Comparison of ENCODE assay signal across 16 mouse cellular contexts in genomic region chr4:124660603-124661002, GRCm38 (mm10). TPM values are rescaled to one million over a fixed set of nuclear protein-coding genes. Genes with fewer than 3 reads are reported as not detected.
A peak's percentile ranks its signal among the peaks of the same experiment; 100 is the strongest.
DNase-seq lines count a peak whose midpoint lies in the region; ATAC-seq and TF ChIP-seq lines count a peak whose summit lies in the region.
"Had no signal": no experiment of that assay in that cellular context is flagged by ENCODE, and none has a peak within 500 bp of the region (broad histone marks: within the 10 kb centered on the region; RNA-seq: fewer than 3 reads in every experiment).

No protein-coding gene starts in this region.

- H3K27me3 ChIP-seq in forebrain, embryonic 12.5 days = peaks cover 92% of the 10 kb centered on the region
- H3K27me3 ChIP-seq in hindbrain, embryonic 14.5 days (ENCODE audit: control insufficient read depth, insufficient read depth, low read length) = peaks cover 69% of the 10 kb centered on the region
- H3K27me3 ChIP-seq in midbrain, embryonic 16.5 days (ENCODE audit: control insufficient read depth, insufficient read depth, low read depth, low read length) = peaks cover 20% of the 10 kb centered on the region

- 37% methylated on average over 3 of the region's 3 CpGs for WGBS in forebrain, embryonic 12.5 days
- WGBS in hindbrain, embryonic 14.5 days = 49% methylated on average over 3 of the region's 3 CpGs
- 38% methylated on average over 3 of the region's 3 CpGs for WGBS in midbrain, embryonic 16.5 days

- peak overlapping the region; percentile 48 for H3K4me2 ChIP-seq in forebrain, embryonic 12.5 days
- H3K4me2 ChIP-seq in hindbrain, embryonic 14.5 days (replicated peaks) = peak overlapping the region; percentile 84
- peak overlapping the region; percentile 50 for H3K4me2 ChIP-seq in midbrain, embryonic 16.5 days (ENCODE audit: low read length)

- H3K4me1 ChIP-seq in cortical plate, adult 2 months (ENCODE audit: control insufficient read depth, insufficient read depth, low read length) = no peaks in the 10 kb centered on the region
- H3K4me1 ChIP-seq in forebrain, embryonic 12.5 days = peaks cover 66% of the 10 kb centered on the region
- peaks cover 29% of the 10 kb centered on the region for H3K4me1 ChIP-seq in hindbrain, embryonic 14.5 days (replicated peaks; ENCODE audit: control insufficient read depth, insufficient read depth, low read length)
- peaks cover 23% of the 10 kb centered on the region for H3K4me1 ChIP-seq in midbrain, embryonic 16.5 days (ENCODE audit: control insufficient read depth, insufficient read depth, low read length)

- no peaks in the 10 kb centered on the region for H3K36me3 ChIP-seq in forebrain, embryonic 12.5 days (replicated peaks)
- no peaks in the 10 kb centered on the region for H3K36me3 ChIP-seq in hindbrain, embryonic 14.5 days (replicated peaks; ENCODE audit: control insufficient read depth, insufficient read depth)
- no peaks in the 10 kb centered on the region for H3K36me3 ChIP-seq in midbrain, embryonic 16.5 days (ENCODE audit: control insufficient read depth, insufficient read depth, low read length)
- H3K36me3 ChIP-seq: limb, embryonic 15.5 days had no signal

- no peak overlapping the region for H3K27ac ChIP-seq in cortical plate, adult 2 months (ENCODE audit: insufficient read depth, low read length)
- no peak overlapping the region for H3K27ac ChIP-seq in forebrain, embryonic 12.5 days
- H3K27ac ChIP-seq in hindbrain, embryonic 14.5 days = no peak overlapping the region
- H3K27ac ChIP-seq in midbrain, embryonic 16.5 days (ENCODE audit: low read length) = no peak overlapping the region
- H3K27ac ChIP-seq: limb, embryonic 15.5 days had no signal

- no peak for ATAC-seq in forebrain, embryonic 12.5 days (ENCODE audit: low FRiP score)
- ATAC-seq in hindbrain, embryonic 14.5 days (ENCODE audit: low FRiP score) = no peak
- no peak for ATAC-seq in midbrain, embryonic 16.5 days

- H3K9ac ChIP-seq in forebrain, embryonic 12.5 days = no peak overlapping the region
- H3K9ac ChIP-seq in hindbrain, embryonic 14.5 days = no peak overlapping the region
- H3K9ac ChIP-seq in midbrain, embryonic 16.5 days (ENCODE audit: low read depth, low read length) = no peak overlapping the region
- H3K9ac ChIP-seq: limb, embryonic 15.5 days had no signal

- no peak for DNase-seq in hindbrain, embryonic 14.5 days (ENCODE audit: low spot score)
- DNase-seq in liver = no peak
- no peak for DNase-seq in thymus, postnatal 36 days
- DNase-seq in adrenal gland, postnatal 25 days = no peak
- DNase-seq: cerebellum, adult 11 months; kidney, adult 11 months; right cerebral cortex, adult 18-20 months had no signal

- H3K4me3 ChIP-seq in cortical plate, adult 2 months (ENCODE audit: insufficient read depth, low read length) = peak overlapping the region; percentile 17
- peak overlapping the region; percentile 27 for H3K4me3 ChIP-seq in forebrain, embryonic 12.5 days (replicated peaks)
- peak overlapping the region; percentile 45 for H3K4me3 ChIP-seq in hindbrain, embryonic 14.5 days (replicated peaks; ENCODE audit: low read length)
- peak overlapping the region; percentile 27 for H3K4me3 ChIP-seq in midbrain, embryonic 16.5 days (ENCODE audit: low read depth, low read length)

- H3K9me3 ChIP-seq in forebrain, embryonic 12.5 days = no peaks in the 10 kb centered on the region
- no peaks in the 10 kb centered on the region for H3K9me3 ChIP-seq in hindbrain, embryonic 14.5 days (ENCODE audit: control insufficient read depth, low read length)
- H3K9me3 ChIP-seq in midbrain, embryonic 16.5 days (replicated peaks; ENCODE audit: control insufficient read depth, low read length, poor library complexity, severe bottlenecking) = no peaks in the 10 kb centered on the region
- H3K9me3 ChIP-seq: limb, embryonic 15.5 days had no signal

- TF ChIP-seq CTCF in cortical plate, adult 2 months (IDR thresholded peaks at IDR 0.05; ENCODE audit: extremely low read depth, insufficient read depth, low read length) = no peak

- no peak for TF ChIP-seq POLR2A in cortical plate, adult 2 months (IDR thresholded peaks at IDR 0.05; ENCODE audit: extremely low read depth, insufficient read depth, low read length)

RNA-seq across cellular contexts. Expression of gene Pou3f1, which starts 4.0 kb away (rescaled TPM):
- 13.8 and 15.8 TPM in 2 replicates for polyA plus RNA-seq in cortical plate, adult 2 months (2012; rRNA removed)
- 16.0 and 21.6 TPM in 2 replicates for polyA plus RNA-seq in forebrain, embryonic 12.5 days (2016; fragmentation: Nextera tagmentation; extraction: Ambion mirVana)
- polyA plus RNA-seq in hindbrain, embryonic 14.5 days (2014; fragmentation: Nextera tagmentation; extraction: Ambion mirVana) = 9.6 and 11.2 TPM in 2 replicates
- 12.3 and 14.4 TPM in 2 replicates for polyA plus RNA-seq in midbrain, embryonic 16.5 days (2015; fragmentation: Nextera tagmentation; extraction: Ambion mirVana)
- not detected in 2 replicates for total RNA-seq in adrenal gland, postnatal 25 days (2021)
- total RNA-seq: granulocyte monocyte progenitor cell, adult 5-6 weeks had no signal

RNA-seq across cellular contexts. Expression of gene Utp11, which starts 32.8 kb away (rescaled TPM):
- polyA plus RNA-seq in cortical plate, adult 2 months (2012; rRNA removed) = 18.6 and 19.3 TPM in 2 replicates
- 63.8 and 64.0 TPM in 2 replicates for polyA plus RNA-seq in forebrain, embryonic 12.5 days (2016; fragmentation: Nextera tagmentation; extraction: Ambion mirVana)
- 33.5 and 33.6 TPM in 2 replicates for polyA plus RNA-seq in hindbrain, embryonic 14.5 days (2014; fragmentation: Nextera tagmentation; extraction: Ambion mirVana)
- 39.8 and 43.8 TPM in 2 replicates for polyA plus RNA-seq in midbrain, embryonic 16.5 days (2015; fragmentation: Nextera tagmentation; extraction: Ambion mirVana)
- total RNA-seq in adrenal gland, postnatal 25 days (2021) = 38.1 and 43.0 TPM in 2 replicates

RNA-seq across cellular contexts. Expression of gene Fhl3, which starts 39.9 kb away (rescaled TPM):
- 1.8 and 2.4 TPM in 2 replicates for polyA plus RNA-seq in cortical plate, adult 2 months (2012; rRNA removed)
- polyA plus RNA-seq in forebrain, embryonic 12.5 days (2016; fragmentation: Nextera tagmentation; extraction: Ambion mirVana) = 2.2 TPM in 2 replicates
- polyA plus RNA-seq in hindbrain, embryonic 14.5 days (2014; fragmentation: Nextera tagmentation; extraction: Ambion mirVana) = 1.8 and 2.2 TPM in 2 replicates
- 1.5 and 1.7 TPM in 2 replicates for polyA plus RNA-seq in midbrain, embryonic 16.5 days (2015; fragmentation: Nextera tagmentation; extraction: Ambion mirVana)
- total RNA-seq in adrenal gland, postnatal 25 days (2021) = 6.7 and 8.7 TPM in 2 replicates

RNA-seq across cellular contexts. Expression of gene 3100002H09Rik, which starts 50.0 kb away (rescaled TPM):
- polyA plus RNA-seq in cortical plate, adult 2 months (2012; rRNA removed) = 0.25 and 0.44 TPM in 2 replicates
- 0.47 and 0.74 TPM in 2 replicates for polyA plus RNA-seq in forebrain, embryonic 12.5 days (2016; fragmentation: Nextera tagmentation; extraction: Ambion mirVana)
- not detected in 2 replicates for polyA plus RNA-seq in hindbrain, embryonic 14.5 days (2014; fragmentation: Nextera tagmentation; extraction: Ambion mirVana)
- polyA plus RNA-seq in midbrain, embryonic 16.5 days (2015; fragmentation: Nextera tagmentation; extraction: Ambion mirVana) = 1.1 and 1.5 TPM in 2 replicates
- not detected in 2 replicates for total RNA-seq in adrenal gland, postnatal 25 days (2021)
- total RNA-seq: granulocyte monocyte progenitor cell, adult 5-6 weeks had no signal
- polyA plus RNA-seq: heart, postnatal 0 days; limb, embryonic 15.5 days; lung, adult 2 months; testis, adult 2 months; urinary bladder, adult 2 months had no signal

RNA-seq across cellular contexts. Expression of gene Sf3a3, which starts 54.0 kb away (rescaled TPM):
- 33.9 and 35.4 TPM in 2 replicates for polyA plus RNA-seq in cortical plate, adult 2 months (2012; rRNA removed)
- polyA plus RNA-seq in forebrain, embryonic 12.5 days (2016; fragmentation: Nextera tagmentation; extraction: Ambion mirVana) = 203 and 204 TPM in 2 replicates
- polyA plus RNA-seq in hindbrain, embryonic 14.5 days (2014; fragmentation: Nextera tagmentation; extraction: Ambion mirVana) = 88.9 and 89.3 TPM in 2 replicates
- polyA plus RNA-seq in midbrain, embryonic 16.5 days (2015; fragmentation: Nextera tagmentation; extraction: Ambion mirVana) = 98.1 and 106 TPM in 2 replicates
- total RNA-seq in adrenal gland, postnatal 25 days (2021) = 40.2 and 46.8 TPM in 2 replicates
